Mouse (Mus musculus): ENCODE data around the gene Arhgap28. TPM values are rescaled to one million over a fixed set of nuclear protein-coding genes. Genes with fewer than 3 reads are reported as not detected.
A peak's percentile ranks its signal among the peaks of the same experiment; 100 is the strongest.

Gene Arhgap28
- total RNA-seq, 2 experiments from 2014 or later, result 0.30 to 0.47 TPM

DNA sequence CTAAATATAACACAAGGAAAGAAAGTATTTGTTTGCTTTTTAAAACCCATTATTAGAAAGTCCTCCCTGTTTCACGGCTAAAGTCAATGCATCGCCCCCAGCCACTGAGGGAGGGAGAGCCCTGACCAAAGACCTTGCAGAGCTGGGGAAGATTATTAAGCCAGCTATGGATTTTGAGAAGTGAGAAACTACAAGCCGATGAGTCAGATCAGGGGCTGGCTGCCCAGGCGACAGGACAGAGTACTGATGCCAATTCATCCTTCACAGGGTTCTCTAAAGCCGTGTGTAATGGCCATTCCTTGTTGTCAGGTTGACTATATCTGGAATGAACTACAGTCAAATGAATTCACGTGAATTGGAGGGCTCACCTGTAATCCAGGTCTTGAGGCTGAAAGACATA lies 62.9 kb downstream of the Arhgap28 start:
- DNase-seq (ENCODE audit: low spot score), result peak; percentile 3

DNA sequence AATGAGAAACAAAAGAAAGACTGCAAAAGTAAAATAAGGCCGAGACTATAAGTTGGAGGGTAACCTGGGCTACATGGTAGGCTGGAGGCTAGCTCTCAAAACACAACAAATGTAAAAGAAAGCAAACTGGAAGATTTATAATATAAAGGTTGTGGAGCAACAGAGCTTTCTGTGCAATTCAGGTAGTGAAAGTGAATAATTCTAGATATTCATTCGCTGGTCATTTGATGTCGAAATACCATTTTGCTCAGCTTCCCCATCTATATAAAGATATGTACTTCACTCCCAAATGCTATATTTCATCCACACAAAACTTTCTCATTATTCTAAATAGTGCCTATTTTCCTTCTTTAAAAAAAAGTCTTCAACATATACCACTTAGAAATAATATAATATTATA lies 66.9 kb downstream of the Arhgap28 start:
- DNase-seq (ENCODE audit: low spot score), result no peak

- no peak for DNase-seq (ENCODE audit: low spot score)
Measured at GRCm38 (mm10) chr17:67935556-67935955, 68.4 kb downstream of the Arhgap28 start.

DNA sequence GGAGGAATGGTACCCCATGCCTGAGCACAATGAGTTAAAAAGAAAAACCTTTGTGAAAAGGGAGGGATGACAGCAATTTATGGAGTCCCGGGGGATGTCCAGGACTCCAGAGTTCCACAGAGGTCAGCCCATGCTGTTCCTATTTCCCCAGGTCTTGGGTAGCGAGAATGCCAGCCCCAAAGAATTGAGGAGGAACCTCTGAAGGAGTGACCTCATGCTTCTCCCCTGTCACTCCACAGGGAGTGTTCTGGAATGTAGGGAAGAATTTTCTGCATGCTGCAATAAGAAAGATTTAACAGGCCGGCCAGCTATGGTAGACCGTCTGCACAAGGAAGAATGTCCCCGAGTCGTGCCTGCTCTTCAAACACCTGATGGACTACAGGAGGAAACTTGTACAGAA lies 72.5 kb downstream of the Arhgap28 start:
- no peak for DNase-seq (ENCODE audit: low spot score)

GRCm38 (mm10) chr17:67930957-67931356 lies 73.0 kb downstream of the Arhgap28 start:
- DNase-seq (ENCODE audit: low spot score), result no peak

DNA sequence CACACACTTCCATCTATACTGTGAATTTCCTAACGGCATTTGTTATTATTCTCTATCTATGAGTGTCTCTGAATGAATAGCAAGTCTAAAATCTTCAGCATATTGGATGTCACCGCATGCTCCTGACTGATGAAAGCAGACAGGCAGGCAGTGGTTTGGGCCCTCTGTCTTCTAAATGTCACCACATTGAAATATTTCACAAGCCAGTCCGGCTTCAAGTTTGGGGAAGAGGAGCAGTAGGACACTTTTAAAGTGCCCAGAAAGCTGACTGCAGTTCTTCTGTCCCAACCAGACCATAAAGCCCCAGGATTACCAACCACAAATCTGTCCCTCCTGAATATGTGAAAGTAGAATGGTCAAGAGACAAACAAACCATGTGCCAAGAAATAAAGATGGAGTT lies 73.5 kb downstream of the Arhgap28 start:
- no peak for DNase-seq (ENCODE audit: low spot score)

- DNase-seq (ENCODE audit: low spot score), result no peak
Measured at GRCm38 (mm10) chr17:67928280-67928679, 75.6 kb downstream of the Arhgap28 start.

GRCm38 (mm10) chr17:67927864-67928263 lies 76.1 kb downstream of the Arhgap28 start:
- no peak for DNase-seq (ENCODE audit: low spot score)

DNA sequence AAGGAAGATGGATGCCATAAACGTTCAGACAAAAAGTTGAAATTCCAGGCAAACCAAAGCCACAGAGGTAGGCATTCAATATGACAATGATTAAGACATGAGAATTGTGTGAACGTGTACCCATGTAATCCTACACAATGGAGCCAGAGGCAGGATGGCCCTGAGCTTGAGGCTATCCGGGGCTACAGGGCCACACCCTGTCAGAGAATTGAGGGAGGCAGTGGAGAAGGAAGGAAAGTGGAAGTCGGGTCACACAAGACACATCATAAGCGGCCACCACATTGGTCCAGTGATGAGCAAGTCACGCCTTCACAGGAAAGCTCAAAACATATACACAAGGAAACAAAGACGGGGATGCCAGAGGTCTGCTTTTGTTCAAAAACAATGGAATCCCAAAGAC lies 84.0 kb downstream of the Arhgap28 start:
- no peak for DNase-seq (ENCODE audit: low spot score)

GRCm38 (mm10) chr17:67918201-67918600 lies 85.7 kb downstream of the Arhgap28 start:
- no peak for DNase-seq (ENCODE audit: low spot score)

DNA sequence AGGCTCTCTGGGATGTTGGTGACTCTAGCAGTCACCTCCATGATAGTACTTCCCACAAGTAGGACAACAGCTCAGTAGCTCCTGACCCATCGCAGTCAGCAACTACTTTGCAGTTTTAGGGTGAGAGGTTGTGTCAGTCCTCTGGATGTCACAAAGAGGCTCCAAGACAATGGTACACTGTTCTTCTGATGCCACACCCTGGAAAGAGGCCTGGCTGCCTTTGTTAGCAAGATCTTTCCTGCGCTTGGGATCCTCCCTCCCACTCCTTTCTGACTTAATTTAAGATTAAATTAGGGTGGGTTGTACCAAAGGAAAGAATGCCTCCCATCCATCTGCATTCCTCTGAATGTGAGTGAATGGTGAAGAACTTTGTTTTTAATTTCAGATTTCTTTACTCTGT lies 87.0 kb downstream of the Arhgap28 start:
- no peak for DNase-seq (ENCODE audit: low spot score)

DNA sequence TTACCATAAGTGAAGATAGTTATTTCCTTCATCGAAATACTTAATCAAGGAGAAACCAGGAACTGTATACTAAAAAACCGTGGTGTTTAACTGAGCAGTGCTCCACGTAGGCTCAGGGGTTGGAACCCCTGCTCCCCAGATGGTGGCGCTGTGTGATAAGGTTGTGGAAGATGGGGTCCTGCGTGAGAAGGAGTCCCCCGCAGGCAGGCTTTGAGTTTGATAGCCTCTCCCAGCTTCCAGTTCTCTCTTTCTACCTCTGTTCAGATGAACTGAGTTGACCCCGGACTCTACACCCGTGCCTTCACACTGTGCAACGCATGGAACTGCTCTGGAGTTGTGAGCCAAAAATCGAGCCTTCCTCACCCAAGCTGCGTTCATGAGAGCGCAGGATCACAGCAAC lies 91.3 kb downstream of the Arhgap28 start:
- DNase-seq (ENCODE audit: low spot score), result peak; percentile 41

- no peak for DNase-seq (ENCODE audit: low spot score)
Measured at GRCm38 (mm10) chr17:67912051-67912450, 91.9 kb downstream of the Arhgap28 start.

DNA sequence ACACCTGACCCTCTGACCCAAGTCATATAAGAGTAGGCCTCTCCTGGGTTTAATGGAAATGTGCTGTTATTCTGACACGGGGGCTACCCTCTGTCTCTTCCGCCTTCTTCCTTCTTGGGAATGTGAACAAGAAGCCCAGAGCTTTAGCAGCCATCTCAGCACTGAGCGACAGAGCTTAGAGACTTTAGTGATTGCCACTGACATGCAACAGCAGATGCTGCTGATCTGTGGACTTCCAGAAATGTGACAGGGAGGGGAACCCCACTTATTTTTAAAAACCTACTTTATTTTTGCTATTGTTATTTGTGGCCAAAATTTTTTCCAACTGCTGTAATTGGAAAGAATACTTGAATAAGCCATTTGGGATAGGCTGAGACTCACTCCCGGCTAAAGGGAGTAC lies 95.4 kb downstream of the Arhgap28 start:
- no peak for DNase-seq (ENCODE audit: low spot score)

- no peak for DNase-seq (ENCODE audit: low spot score)
Measured at GRCm38 (mm10) chr17:67908137-67908536, 95.8 kb downstream of the Arhgap28 start.

DNA sequence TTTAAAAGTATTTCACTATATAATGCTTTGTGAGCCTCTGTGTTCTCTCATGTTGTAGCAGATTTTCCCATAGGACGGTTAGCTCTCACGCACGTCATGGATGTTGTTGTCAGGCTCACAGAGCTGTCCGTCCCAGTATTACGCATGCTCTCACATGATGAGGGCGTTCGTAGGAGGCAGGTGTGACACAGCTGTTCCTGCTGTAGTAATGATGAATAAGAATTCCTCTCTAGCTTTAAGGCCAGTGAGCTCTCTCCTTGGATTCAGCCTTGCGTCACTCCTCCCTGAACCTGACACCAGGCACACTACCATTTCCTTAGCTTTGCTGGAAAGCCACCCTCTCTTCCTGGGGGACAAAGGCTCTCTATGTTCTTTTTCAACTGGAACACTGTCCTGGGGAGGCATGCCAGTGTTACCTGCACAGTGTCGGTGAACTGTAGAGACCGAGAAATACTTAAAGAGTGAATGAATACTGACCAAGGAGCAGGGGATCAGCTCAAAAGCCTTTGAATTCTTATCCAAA lies 96.3 kb downstream of the Arhgap28 start:
- DNase-seq (ENCODE audit: low spot score), result no peak

GRCm38 (mm10) chr17:67906236-67906635 lies 97.7 kb downstream of the Arhgap28 start:
- DNase-seq (ENCODE audit: low spot score), result no peak

GRCm38 (mm10) chr17:67904315-67904944 lies 99.5 kb downstream of the Arhgap28 start:
- no peak for DNase-seq (ENCODE audit: low spot score)

DNA sequence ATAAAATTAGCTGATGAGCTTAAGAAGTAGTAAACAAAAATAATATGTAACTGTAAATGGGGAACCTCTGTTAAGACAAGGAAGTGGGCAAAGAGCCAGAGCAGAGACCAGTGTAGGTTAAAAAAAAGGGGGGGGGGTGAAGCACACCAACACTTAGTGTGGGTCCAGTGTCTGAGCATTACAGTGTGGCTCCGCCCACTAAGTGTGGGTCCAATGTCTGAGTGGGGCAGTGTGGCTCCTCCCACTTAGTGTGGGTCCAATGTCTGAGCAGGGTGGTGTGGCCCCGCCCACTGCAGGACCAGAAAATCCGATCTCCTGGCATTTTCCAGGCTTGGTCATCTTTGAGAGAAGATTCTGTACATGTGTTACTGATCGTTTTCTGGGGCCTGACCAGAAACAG lies 101.1 kb downstream of the Arhgap28 start:
- no peak for DNase-seq (ENCODE audit: low spot score)

GRCm38 (mm10) chr17:67901161-67901560 lies 102.8 kb downstream of the Arhgap28 start:
- no peak for DNase-seq (ENCODE audit: low spot score)

GRCm38 (mm10) chr17:67899376-67899775 lies 104.5 kb downstream of the Arhgap28 start:
- no peak for DNase-seq (ENCODE audit: low spot score)

DNA sequence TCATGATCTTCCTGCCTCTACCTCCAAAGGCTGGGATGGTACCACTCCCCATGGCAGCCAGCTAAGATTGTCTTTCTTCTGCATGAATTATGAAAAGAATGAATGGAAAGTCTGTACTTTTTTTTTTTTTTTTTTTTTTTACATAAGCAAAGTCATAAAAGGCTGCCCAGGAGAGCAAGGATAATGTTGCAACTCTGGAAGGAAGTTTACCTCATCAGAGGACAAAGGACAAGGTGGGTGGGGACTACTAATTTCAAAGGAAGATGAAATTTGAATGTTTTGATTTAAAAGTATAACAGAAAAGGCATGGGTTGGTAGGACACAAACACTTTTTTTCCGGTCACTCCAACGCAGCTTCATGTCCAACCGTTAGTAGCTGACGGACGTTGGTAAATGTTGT lies 107.5 kb downstream of the Arhgap28 start:
- DNase-seq (ENCODE audit: low spot score), result no peak

DNA sequence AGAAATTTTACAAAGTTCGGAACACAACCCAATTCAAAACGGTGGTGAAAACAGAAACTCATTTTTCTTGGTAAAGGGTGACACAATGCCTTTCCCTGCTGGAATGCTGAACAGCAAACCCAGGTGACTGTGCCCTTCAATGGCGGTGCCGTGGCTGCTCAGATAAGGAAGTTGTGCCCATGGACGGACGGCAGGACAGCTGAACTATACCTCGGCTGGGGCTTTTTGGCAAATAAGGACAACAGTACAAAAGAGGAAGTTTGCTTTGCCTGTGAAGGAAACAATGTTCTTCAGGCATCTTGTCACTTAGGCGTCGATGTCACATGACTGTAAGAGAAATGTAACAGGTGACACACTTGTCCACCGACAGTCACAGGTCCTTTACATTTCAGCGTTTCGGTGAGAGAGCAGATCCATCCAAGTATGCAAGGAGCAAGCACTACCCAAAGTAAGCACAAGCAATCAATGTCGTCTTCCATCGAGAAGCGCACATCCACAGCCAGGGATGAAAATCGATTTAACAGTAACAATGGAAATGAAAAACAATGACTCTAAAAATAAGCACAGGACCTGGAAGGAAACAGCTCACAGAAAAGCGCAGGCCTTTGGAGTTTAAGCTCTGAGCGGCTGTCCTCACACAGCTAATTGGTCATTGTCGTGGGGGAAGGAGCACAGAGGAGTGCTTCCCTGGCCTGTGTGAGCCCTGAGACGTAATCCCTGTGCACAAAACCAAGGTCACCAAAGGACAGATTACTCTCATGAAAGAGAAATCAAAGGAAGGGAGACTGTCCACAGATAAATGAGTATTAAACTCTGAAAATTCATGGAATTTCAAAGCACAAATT lies 114.2 kb downstream of the Arhgap28 start:
- no peak for DNase-seq (ENCODE audit: low spot score)

Measured in gastrocnemius, adult 18-20 months (tissue).